Mouse (Mus musculus) gastrocnemius, adult 2 months (tissue): ENCODE measurements at regions not wholly inside any gene's neighbourhood (a gene's known extent, or its start where the extent isn't known, plus 50 kb on each side); places are given as distances from the start of the nearest gene placed in this dataset.

Source experiments
- DNase-seq: peaks from one replicate; pipeline ENCODE4 v3.0.0; 2022
- H3K27ac ChIP-seq: fragments of 200-600 bp; 2 replicates; pipeline ENCODE4 v1.8.1; 2022; ENCODE audit warnings: mild to moderate bottlenecking
- H3K4me3 ChIP-seq: fragments of 200-600 bp; 2 replicates; pipeline ENCODE4 v1.8.1; 2022; ENCODE audit warnings: mild to moderate bottlenecking, moderate library complexity
- CTCF ChIP-seq: fragments of 200-600 bp; IDR thresholded peaks from 2 replicates; pipeline ENCODE4 v1.8.1; 2022; ENCODE audit warnings: antibody characterized with exemption, mild to moderate bottlenecking, moderate library complexity
- intact Hi-C: fragments of 180-260 bp; cut with DNase I; formaldehyde crosslinking; loops from one replicate; pipeline ENCODE4 v1.15.1; 2025

DNA sequence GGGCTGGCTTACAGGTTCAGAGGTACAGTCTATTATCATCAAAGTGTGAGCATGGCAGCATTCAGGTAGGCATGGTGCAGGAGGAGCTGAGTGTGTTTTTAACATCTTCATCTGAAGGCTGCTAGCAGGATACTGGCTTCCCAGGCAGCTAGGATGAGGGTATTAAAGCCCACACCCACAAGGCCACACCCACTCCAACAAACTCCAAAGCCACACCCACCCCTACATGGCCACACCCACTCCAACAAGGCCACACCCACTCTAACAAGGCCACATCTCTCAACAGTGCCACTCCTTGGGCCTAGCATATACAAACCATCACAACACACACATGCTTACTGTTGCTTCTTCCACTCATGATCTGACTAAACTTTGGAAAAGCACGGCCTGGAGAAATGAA is 172.5 kb downstream of the Msrb3 start:
- no peak for TF ChIP-seq CTCF
- DNase-seq: no peak
- intact Hi-C loops: no loop called here
- Histone ChIP-seq H3K27ac (no peak overlapping the region), H3K4me3 (no peak overlapping the region)

DNA sequence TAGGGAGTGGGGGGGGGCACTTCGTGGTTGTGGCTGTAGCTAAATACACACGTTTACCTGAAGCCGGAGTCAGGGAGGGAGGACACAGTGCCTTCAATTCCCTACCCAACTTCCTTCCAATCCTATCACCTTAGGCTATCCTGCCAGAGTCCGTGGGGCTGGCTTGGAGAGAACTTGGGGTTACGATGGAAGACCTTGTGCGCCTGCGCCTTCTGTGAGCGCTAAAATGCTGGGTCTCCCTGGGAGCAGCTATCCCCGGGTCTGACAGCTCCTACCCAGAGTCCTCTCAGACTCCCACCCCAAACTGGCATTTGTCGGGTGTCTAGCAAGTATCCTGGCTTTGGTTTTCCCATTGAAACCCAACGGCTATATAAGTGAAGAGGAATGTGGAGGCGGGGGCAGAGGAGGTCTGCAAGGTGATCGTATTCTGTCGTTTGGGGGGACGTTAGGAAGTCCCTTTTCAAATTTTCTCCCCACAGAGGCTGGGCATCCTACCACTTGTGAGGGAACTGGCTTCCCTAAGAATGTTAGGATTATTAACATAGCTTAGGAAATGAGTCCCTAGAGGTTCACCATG is 176.9 kb downstream of the Msrb3 start:
- TF ChIP-seq CTCF: no peak
- DNase-seq: no peak
- intact Hi-C loops: no loop called here
- no peak overlapping the region for H3K4me3 ChIP-seq
- H3K27ac ChIP-seq: no peak overlapping the region

DNA sequence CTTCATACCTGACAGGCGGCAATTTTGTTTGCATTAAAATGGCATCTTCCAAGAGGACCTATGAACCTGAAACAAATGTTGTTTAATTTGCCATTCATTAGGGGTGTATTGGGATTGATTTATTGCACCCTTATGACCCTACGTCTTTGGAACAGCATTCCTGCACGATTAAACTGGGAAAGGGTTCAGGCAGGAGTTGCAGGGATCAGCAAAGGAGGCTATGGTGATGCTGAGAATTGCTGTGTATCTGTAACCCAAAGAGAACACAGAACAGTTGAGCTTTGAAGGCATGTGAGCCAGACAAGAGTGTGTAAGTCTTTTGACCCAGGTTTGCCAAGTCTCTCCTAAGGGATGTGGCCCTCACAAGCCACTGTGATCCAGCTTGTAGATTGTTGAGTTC is 177.9 kb downstream of the Msrb3 start:
- intact Hi-C loops: no loop called here
- Histone ChIP-seq H3K27ac (no peak overlapping the region), H3K4me3 (no peak overlapping the region)
- DNase-seq: no peak
- no peak for TF ChIP-seq CTCF

DNA sequence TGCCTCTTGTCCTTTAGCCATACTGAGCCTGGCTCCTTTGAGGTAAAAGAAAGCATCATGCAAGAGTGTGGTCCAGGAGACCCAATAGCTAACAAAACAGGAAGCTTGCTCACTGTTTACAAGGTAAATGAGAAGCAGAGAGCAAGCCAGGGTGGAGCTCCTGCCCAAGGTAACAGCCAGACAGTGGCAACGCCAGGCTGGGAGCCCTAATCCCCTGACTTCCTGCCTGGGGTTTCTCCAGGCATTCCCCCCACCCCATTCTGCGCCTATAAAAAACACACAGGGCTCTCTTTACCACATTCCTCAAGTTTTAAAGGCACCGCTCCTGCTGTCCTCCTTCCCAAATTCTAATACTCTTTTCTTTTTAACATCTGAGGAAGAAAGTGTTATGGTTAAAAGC is 178.8 kb downstream of the Msrb3 start:
- Histone ChIP-seq H3K4me3 (no peak overlapping the region), H3K27ac (no peak overlapping the region)
- intact Hi-C loops: no loop called here
- no peak for TF ChIP-seq CTCF
- no peak for DNase-seq

DNA sequence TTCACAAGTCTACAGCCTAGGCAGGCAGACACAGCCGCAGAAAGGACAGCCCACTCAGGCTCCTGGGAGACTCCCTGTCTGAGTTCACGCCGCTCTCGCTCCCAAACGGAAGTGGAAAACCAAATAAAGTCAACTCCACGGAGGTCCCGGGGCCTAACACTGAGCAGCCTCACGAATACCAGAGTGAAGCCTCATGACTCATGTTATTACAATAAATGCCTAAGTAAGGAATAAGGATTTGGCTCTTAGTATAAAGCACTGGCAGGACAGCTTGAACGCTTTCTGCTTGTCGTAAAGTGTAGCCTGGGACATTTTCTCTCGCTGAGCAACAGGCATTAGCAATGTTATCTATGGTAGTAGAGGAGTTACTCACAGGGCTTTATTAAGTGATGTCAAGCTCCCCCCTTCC is 181.7 kb downstream of the Msrb3 start:
- intact Hi-C loops: no loop called here
- TF ChIP-seq CTCF: no peak
- no peak overlapping the region for H3K4me3 ChIP-seq
- no peak overlapping the region for H3K27ac ChIP-seq
- DNase-seq: peak; percentile 25

DNA sequence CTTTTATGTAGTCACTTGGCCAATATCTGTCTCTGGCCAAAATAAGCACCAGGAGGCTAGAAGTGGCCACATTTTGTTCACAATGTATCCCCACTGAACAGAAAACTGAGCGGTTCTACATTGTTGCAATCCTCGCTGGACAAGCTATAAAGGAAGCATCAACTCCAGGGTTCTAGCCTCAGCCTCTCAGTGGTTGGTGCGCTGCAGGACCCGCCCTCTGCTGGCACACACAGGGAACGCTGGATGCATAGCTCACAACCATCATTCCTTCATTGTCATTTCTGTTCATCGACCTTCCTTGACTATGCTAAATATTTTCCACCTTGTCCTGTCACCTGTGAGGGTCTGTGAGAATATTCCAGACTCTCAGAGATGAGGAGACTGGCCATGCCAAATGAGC is 182.5 kb downstream of the Msrb3 start:
- intact Hi-C loops: no loop called here
- no peak for DNase-seq
- Histone ChIP-seq H3K4me3 (no peak overlapping the region), H3K27ac (no peak overlapping the region)
- no peak for TF ChIP-seq CTCF

DNA sequence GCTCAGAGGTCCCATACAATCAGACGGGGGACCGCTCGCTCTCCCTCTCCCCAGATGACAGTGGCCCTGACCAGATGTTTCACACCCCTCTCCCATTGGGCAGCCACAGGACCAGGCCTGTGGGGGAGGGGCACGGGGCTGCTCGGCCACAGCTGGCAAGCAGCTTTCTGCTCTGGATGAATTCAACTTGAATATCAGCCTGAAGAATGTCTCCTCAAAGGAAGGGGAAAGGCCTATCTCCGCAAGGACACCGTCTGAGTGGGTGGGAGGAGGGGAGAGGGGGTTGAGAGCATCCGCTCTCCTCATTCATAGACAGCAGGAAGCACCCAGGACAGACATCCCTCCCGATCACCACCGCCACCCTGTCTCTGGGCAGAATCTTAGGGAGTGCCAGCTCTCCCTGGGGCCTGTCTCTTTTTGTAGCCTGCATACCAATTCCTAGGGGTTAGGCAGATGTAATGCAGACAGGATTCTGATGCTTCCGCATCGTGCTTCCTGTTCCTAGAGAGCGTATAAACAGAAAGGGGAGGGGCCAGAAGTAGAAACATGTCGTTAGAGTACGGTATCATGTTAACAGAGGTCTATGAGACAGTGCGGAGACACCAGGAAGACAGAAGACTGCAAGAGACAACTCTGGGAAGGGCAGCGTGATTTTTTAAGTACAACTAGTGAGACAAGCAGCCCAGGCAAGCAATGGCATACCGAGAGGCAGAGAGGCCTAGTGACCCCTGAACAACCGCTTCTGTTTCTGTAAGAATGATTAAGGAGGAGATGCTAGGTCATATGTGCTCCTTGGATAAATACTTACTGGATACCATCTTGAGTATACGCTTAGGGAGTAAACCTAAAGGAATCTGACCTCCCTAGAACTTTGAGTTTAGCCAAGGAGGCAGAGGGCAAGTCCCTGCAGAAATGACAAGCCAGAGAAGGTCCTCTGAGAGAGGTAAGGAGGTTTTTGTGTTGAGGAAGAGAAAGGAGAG is 190.8 kb downstream of the Msrb3 start:
- intact Hi-C loops: no loop called here
- no peak for DNase-seq
- H3K27ac ChIP-seq: no peak overlapping the region
- 0 out of 2 replicates have a peak overlapping the region, but pooled peaks have one; percentile 9 for H3K4me3 ChIP-seq
- TF ChIP-seq CTCF: no peak

DNA sequence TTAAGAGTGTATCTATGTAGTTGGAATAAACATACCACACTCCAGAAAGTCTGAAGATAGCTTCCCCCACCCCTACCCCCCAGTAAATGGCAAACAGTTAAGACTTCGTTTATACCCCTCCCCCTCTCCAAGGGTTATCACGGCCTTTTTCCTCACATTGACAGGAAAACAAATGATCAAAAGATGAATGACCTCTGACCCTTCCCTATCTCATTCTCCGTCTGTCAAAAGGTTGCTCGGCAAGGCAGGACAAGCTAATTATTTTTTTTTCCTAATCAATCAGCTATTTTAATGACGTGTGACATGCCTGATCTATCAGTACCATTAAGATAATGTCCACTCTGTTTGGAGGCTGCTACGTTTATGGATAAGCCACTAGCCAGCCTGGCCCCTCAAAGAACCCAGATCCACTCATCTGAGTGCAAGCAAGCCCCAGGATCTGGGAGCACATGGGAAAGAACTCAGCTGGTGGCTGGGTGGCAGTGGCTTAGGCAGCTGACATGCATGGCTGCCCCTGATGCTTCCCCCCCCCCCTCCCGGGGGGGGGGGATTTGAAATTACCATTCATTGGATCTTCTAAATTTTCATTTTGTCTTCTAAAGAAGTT is 192.1 kb downstream of the Msrb3 start:
- no peak for TF ChIP-seq CTCF
- Histone ChIP-seq H3K4me3 (no peak overlapping the region), H3K27ac (no peak overlapping the region)
- intact Hi-C loops: no loop called here
- no peak for DNase-seq

DNA sequence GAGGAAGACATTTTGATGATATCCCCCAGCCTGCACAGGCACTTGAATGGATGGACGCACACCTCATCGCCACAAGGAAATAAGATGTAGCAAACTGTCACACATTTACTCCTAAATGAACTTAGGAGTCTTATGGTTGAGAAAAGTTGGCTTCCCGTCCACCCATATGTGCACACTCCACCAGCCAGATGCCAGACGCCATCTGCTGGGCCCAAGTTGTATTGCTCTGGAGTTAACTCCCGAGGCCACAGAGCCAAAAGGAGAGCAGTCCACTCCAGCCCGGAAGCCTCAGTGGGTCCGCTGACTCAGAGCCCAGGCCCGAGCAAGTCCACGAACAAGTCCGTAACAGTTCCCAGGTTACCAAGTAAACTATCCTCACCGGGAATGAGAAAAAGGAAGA is 197.1 kb downstream of the Msrb3 start:
- Histone ChIP-seq H3K4me3 (no peak overlapping the region), H3K27ac (no peak overlapping the region)
- peak; percentile 88 for TF ChIP-seq CTCF
- intact Hi-C loops: no loop called here
- peak; percentile 69 for DNase-seq

DNA sequence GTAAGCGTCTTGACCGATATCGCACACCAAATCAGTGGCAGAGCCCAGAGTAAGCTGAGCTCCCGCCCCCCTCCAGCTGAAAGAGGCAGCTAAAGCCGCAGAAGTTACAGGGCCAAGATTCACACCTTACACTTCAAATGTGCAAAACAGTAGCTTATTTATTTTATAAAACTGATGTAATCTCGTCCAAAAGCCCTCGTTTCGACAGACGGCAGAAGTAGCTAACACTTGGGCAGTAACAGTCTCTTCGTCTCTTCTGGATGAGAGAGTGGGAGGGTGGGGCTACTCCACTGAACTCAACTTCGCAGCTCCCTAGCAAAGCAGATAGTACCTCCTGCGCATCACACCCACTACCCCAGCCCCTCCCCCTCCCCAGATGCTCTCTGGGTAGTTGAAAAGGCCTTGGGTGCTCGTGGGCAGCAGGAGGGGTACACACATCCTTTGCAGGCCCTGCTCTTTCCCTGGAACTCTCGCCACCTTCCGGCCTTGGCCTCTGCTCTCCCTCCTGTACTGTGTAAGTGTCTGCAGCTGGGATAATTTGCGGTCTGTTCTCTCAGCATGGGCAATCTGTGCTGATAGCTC is 201.5 kb downstream of the Msrb3 start:
- no peak overlapping the region for H3K4me3 ChIP-seq
- H3K27ac ChIP-seq: no peak overlapping the region
- TF ChIP-seq CTCF: no peak
- DNase-seq: no peak
- intact Hi-C loops: no loop called here

DNA sequence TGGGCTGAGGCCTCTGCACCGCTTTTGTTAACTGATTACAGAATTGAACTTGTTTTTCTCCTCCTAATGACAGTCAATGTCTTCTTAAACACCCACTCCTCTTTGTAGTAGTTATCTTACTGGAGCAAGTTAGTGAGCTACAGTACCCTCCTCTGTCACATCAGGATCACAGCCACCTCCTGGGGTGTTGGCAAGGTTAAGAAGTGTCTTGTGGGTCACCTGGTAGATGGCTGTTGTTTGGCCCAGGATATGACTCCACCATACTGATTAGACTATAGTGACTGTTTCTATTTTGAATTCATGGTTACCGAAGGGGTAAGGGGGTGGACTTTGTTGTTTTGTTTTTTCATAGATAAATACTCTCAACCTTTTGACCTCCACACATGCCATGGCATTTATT is 202.4 kb downstream of the Msrb3 start:
- DNase-seq: no peak
- intact Hi-C loops: no loop called here
- no peak for TF ChIP-seq CTCF
- H3K27ac ChIP-seq: no peak overlapping the region
- H3K4me3 ChIP-seq: no peak overlapping the region

DNA sequence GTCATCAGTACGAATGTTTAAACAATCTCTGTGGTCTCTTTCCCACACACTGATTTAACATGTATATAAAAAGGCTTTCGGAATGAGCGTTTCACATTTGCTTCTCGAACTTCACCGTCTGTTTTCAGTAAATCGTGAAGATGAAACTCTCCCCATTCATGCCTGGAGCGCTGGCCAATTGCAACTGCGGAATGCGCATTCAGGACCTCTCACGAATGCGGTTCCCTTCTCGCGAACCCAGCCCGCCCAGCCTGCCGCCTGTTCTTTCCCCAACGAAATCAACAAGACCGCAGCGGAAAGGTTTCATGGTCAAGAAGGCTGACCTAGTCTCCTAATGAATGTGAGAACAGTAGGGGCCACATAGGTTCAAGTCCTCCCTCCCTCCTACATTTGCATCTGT is 204.4 kb downstream of the Msrb3 start:
- intact Hi-C loops: no loop called here
- H3K4me3 ChIP-seq: peak overlapping the region; percentile 23
- DNase-seq: no peak
- no peak overlapping the region for H3K27ac ChIP-seq
- no peak for TF ChIP-seq CTCF

DNA sequence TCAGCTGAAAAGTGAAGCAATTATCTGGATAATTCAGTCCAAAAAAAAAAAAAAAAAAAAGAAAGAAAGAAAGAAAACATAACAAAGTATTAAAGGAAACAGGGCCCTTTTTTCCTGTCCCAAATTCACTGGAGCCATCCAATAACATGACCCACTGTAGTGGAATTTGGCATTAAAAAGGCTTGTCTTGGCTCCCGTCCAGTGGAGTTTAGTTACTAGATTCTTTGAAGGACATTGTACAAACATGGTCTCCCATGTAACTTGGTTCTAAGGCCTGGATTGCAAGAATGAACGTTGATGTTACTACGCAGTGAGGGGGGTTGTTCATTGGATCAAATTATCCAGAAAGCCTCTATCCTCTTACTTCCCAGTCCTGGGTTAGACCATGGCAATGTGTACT is 207.4 kb downstream of the Msrb3 start:
- intact Hi-C loops: no loop called here
- no peak for TF ChIP-seq CTCF
- Histone ChIP-seq H3K27ac (no peak overlapping the region), H3K4me3 (no peak overlapping the region)
- no peak for DNase-seq
